Mouse (Mus musculus): ENCODE results near the gene Etv5. TPM values are rescaled to one million over a fixed set of nuclear protein-coding genes. Genes with fewer than 3 reads are reported as not detected.

Gene Etv5
- 34.5 and 45.8 TPM in 2 replicates for polyA plus RNA-seq (2016; fragmentation: Nextera tagmentation; extraction: Ambion mirVana)

DNA sequence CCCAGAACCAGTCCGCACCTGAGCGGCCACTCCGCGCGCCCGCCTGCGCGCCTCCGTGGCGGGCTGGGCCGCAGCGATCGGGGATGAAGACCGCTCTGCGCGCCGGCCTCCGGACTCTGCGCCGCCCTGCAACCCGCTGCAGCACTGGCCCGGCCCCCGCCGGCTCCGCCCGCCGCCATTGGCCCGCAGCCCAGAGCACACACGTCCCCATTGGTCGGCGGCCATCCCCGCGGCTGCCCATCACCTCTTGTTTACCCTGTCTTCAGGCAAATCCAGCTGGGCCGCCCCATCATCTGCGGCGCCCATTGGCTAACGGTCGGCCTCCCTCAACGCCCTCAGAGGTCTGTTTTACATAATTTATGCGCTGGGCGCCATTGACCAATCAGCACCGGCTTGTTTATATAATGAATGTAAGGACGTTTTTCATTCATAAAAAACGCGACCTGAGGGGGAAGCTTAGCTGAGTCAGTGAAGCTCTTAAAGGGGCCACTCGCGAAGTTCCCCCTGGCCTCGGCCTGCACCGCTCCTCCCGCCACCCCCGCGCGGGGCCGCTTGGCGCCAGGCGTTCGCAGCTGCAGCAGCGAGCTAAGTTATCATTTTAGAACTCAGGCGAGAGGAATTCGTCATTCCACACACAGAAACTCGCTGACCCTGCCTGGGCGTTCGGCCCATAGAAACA lies at the start of gene Etv5:
Gene Etv5 (minus strand): TSS at position 221 of the 679 bp plus-strand sequence.
- Histone ChIP-seq H3K27ac (peak within 1 kb of the TSS; percentile 90), H3K9me3 (no peaks in the 10 kb centered on the region), H3K36me3 (replicated peaks) (peaks cover 8% of the 10 kb centered on the region; the same call in 1 of the 2 replicates), H3K27me3 (ENCODE audit: poor library complexity, severe bottlenecking) (peaks cover 80% of the 10 kb centered on the region), H3K4me3 (peak within 1 kb of the TSS; percentile 84), H3K4me1 (peaks cover 70% of the 10 kb centered on the region)
- DNase-seq (ENCODE audit: extremely low spot score, low spot score), result peak; percentile 98
- WGBS, result under 1% methylated on average over 63 of the region's 63 CpGs

DNA sequence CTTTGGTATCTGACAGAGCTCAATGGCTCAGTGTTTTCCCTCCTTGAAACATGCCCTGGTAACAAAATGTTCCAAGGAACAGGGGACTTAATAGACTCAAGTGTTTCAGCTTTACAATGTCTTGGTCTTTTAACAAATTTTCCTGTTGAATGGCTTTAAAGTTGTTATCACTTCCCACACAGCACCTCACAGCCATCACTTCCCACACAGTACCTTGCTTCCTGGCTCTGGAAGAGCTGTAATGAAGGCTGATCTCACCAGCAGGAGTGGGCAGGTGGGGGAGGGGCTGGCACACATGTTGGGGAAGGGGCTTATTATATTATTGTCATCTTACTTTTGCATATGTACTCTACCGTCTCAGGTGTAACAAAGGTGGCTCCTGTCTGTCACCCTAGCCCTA lies 44.4 kb upstream of the Etv5 start:
- WGBS, result 89% methylated on average over 1 of the region's 1 CpGs
- Histone ChIP-seq H3K27ac (no peak overlapping the region), H3K27me3 (ENCODE audit: poor library complexity, severe bottlenecking) (no peaks in the 10 kb centered on the region), H3K36me3 (replicated peaks) (no peaks in the 10 kb centered on the region), H3K9me3 (no peaks in the 10 kb centered on the region), H3K4me3 (no peak overlapping the region), H3K4me1 (peaks cover 10% of the 10 kb centered on the region)
- DNase-seq (ENCODE audit: extremely low spot score, low spot score), result no peak

DNA sequence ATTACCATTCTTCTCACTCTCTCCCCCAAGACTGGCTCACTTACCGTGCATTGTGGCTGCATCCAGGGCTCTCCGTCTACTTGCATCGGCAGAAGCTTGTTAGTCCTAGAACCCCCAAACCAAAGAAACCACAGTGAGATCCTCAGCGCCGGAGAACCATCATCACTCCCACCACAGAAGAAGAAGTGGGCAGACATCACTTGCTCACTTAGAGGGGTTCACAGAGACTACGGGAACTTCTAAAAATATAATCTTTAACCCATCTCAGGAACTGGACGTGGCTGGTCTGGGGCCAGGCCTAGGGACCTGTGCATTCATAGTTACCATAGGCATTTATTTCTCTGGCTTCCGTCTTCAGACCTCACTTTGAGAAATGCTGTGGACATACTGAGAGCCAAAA lies 39.8 kb upstream of the Etv5 start:
- 96% methylated on average over 8 of the region's 8 CpGs for WGBS
- peaks cover 10% of the 10 kb centered on the region for H3K4me1 ChIP-seq
- no peak overlapping the region for H3K27ac ChIP-seq
- H3K27me3 ChIP-seq (ENCODE audit: poor library complexity, severe bottlenecking), result no peaks in the 10 kb centered on the region
- no peaks in the 10 kb centered on the region for H3K9me3 ChIP-seq
- H3K36me3 ChIP-seq (replicated peaks), result no peaks in the 10 kb centered on the region
- no peak overlapping the region for H3K4me3 ChIP-seq
- DNase-seq (ENCODE audit: extremely low spot score, low spot score), result no peak

DNA sequence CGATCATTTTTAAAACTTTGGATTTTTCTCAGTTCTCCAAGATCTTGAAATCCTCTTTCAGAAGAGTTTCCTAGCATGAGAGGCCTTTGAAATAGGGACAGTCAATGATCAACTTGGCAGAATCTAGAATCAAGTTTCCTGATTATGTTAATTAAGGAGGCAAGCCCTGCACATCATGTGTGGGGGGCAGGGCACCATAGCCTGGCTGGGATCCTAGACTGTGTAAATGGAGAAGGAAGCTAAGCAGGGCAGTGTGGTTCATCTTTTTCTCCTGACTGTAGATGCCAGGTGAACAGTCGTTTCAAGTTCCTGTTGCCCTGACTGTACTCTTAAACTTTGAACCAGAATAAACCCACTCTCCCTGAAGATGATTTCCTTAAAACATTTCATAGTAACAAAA lies 32.2 kb upstream of the Etv5 start:
- Histone ChIP-seq H3K4me3 (no peak overlapping the region), H3K27me3 (ENCODE audit: poor library complexity, severe bottlenecking) (no peaks in the 10 kb centered on the region), H3K4me1 (no peaks in the 10 kb centered on the region), H3K27ac (no peak overlapping the region), H3K36me3 (replicated peaks) (no peaks in the 10 kb centered on the region), H3K9me3 (no peaks in the 10 kb centered on the region)
- 89% methylated on average over 2 of the region's 2 CpGs for WGBS
- DNase-seq (ENCODE audit: extremely low spot score, low spot score), result no peak

DNA sequence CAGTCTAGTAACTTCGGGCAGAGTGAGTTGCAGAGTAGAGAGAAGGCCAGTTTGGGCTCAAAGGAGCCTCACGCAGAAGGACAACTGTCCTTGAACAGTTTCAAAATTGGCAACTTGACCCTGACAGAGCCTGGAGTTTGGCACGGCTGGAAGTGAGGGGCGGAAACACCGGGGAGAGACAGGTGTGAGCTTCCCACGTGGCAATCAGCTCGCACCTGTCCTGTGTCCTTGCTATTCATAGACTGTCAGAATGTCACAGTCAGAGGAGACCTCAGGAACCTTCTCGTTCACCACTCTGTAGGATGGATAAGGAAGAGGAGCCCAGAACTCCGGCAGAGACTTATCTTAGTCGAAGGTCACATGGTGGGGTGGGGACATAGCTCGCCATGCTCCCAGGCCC lies 29.9 kb upstream of the Etv5 start:
- no peaks in the 10 kb centered on the region for H3K27me3 ChIP-seq (ENCODE audit: poor library complexity, severe bottlenecking)
- WGBS, result 88% methylated on average over 11 of the region's 11 CpGs
- no peak overlapping the region for H3K4me3 ChIP-seq
- H3K4me1 ChIP-seq, result no peaks in the 10 kb centered on the region
- DNase-seq (ENCODE audit: extremely low spot score, low spot score), result no peak
- H3K9me3 ChIP-seq, result no peaks in the 10 kb centered on the region
- no peaks in the 10 kb centered on the region for H3K36me3 ChIP-seq (replicated peaks)
- no peak overlapping the region for H3K27ac ChIP-seq

DNA sequence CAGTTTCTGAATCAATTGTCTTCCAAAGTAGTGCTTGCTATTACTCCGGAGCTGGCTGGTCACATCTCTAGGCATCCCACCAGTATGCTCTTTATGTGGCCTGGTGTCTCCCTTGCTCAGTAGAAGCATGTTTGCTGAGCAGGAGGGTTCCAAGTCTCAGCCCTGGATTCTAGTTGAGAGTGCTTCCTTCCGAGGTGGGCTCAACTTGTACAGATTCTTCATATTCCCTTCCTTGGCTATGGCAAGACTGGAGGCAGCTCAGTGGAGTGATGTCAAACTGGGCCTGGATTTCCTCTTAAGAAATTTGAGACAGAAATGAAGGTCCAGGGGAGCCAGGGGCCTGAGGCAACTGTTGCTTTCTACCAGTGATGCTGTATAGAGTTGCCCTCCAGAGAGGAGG lies 27.6 kb upstream of the Etv5 start:
- no peak overlapping the region for H3K4me3 ChIP-seq
- no peak for DNase-seq (ENCODE audit: extremely low spot score, low spot score)
- 93% methylated on average over 2 of the region's 2 CpGs for WGBS

DNA sequence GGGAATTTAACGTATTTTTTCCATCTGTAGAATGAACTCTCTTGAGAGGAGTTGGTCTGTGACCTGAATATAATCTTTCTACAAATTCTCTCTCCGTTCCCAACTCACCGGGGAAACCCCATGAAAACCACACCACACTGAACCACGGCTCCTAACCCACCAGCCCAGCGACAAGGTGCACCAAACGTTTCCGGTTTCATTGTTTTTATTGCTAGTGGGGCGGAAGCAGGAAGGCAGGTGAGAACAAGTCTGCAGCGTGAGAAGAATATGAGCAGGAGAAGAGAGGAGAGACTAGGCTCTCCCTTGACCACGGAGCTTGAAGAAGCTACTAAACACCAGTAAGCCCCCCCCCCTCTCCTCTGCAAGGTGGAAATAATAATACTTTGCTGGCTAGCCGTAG lies 26.9 kb upstream of the Etv5 start:
- H3K27ac ChIP-seq, result no peak overlapping the region
- H3K36me3 ChIP-seq (replicated peaks), result no peaks in the 10 kb centered on the region
- H3K27me3 ChIP-seq (ENCODE audit: poor library complexity, severe bottlenecking), result no peaks in the 10 kb centered on the region
- peaks cover 3% of the 10 kb centered on the region; the same call in 1 of the 2 replicates for H3K4me1 ChIP-seq
- H3K4me3 ChIP-seq, result no peak overlapping the region
- no peak for DNase-seq (ENCODE audit: extremely low spot score, low spot score)
- 87% methylated on average over 11 of the region's 11 CpGs for WGBS
- no peaks in the 10 kb centered on the region for H3K9me3 ChIP-seq

More for the DNA sequence above, 27.6 kb upstream of the Etv5 start:
- no peaks in the 10 kb centered on the region for H3K27me3 ChIP-seq (ENCODE audit: poor library complexity, severe bottlenecking)
- no peaks in the 10 kb centered on the region for H3K9me3 ChIP-seq
- H3K4me1 ChIP-seq, result peaks cover 3% of the 10 kb centered on the region; the same call in 1 of the 2 replicates
- no peaks in the 10 kb centered on the region for H3K36me3 ChIP-seq (replicated peaks)
- no peak overlapping the region for H3K27ac ChIP-seq

DNA sequence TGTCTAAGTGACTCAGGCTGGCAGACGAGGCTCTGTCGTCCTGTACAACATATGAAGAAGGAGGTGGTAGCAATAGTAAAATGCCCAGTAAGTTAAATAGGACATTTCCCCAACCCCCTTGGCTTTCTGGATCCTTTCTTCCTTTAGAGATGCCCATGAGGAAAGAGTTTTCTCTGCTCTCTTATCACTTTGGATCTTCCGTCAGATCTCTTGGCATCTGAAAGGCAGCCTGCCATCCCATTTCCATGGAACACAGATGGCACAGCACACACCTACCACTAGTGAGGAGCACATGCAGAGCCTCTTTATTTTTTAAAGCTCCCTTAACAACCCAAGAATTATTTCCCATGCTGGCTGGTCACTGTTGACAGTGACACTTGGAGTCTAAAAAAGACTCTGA lies 22.7 kb upstream of the Etv5 start:
- no peak overlapping the region for H3K4me3 ChIP-seq
- no peaks in the 10 kb centered on the region for H3K27me3 ChIP-seq (ENCODE audit: poor library complexity, severe bottlenecking)
- 86% methylated on average over 3 of the region's 3 CpGs for WGBS
- no peaks in the 10 kb centered on the region for H3K36me3 ChIP-seq (replicated peaks)
- DNase-seq (ENCODE audit: extremely low spot score, low spot score), result no peak
- no peak overlapping the region for H3K27ac ChIP-seq
- H3K4me1 ChIP-seq, result peaks cover 3% of the 10 kb centered on the region; the same call in 1 of the 2 replicates
- no peaks in the 10 kb centered on the region for H3K9me3 ChIP-seq

DNA sequence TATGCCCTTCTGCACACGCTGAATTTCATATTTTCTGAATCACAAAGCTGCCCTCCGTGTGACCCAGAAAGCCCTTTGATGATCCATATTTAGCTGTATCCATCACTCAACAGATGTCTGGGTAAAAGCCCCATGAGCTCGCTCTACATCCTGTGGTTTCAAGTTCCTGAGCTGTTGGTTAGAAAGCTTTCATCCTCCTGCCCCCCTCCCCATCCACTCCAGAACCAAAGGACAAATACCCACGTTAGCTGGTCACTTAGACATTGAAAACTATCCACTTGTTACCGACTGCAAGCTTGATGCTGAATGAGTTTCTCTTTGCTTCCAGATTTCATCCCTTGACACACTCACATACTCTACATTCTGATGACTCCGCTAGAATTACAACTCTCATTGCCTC lies 22.2 kb upstream of the Etv5 start:
- Histone ChIP-seq H3K27me3 (ENCODE audit: poor library complexity, severe bottlenecking) (no peaks in the 10 kb centered on the region), H3K36me3 (replicated peaks) (no peaks in the 10 kb centered on the region), H3K4me1 (peaks cover 5% of the 10 kb centered on the region; the same call in 1 of the 2 replicates), H3K4me3 (no peak overlapping the region), H3K9me3 (no peaks in the 10 kb centered on the region), H3K27ac (no peak overlapping the region)
- WGBS, result 80% methylated on average over 6 of the region's 6 CpGs
- no peak for DNase-seq (ENCODE audit: extremely low spot score, low spot score)

DNA sequence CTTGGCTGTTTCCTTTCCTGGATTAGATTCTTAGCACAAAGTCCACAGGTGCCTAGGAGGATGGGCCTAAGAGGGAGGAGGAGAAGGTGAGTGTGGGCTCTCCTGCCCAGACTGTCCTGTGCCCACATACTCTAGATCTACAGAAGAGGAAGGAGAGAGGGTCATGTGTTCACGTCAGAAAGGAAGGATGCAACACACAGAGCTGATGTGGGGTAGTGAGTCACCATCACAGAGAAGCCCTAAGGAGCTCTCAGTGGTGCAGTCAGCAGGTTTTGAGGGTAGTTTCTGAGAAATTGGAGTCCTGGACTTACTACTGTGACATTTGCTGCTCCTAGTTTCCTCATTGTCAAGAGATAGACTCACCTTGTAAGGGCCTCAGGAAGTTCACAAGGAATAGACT lies 21.4 kb upstream of the Etv5 start:
- Histone ChIP-seq H3K27ac (no peak overlapping the region), H3K27me3 (ENCODE audit: poor library complexity, severe bottlenecking) (no peaks in the 10 kb centered on the region), H3K4me1 (peaks cover 13% of the 10 kb centered on the region), H3K4me3 (no peak overlapping the region), H3K36me3 (replicated peaks) (no peaks in the 10 kb centered on the region), H3K9me3 (no peaks in the 10 kb centered on the region)
- 80% methylated on average over 1 of the region's 1 CpGs for WGBS
- no peak for DNase-seq (ENCODE audit: extremely low spot score, low spot score)

DNA sequence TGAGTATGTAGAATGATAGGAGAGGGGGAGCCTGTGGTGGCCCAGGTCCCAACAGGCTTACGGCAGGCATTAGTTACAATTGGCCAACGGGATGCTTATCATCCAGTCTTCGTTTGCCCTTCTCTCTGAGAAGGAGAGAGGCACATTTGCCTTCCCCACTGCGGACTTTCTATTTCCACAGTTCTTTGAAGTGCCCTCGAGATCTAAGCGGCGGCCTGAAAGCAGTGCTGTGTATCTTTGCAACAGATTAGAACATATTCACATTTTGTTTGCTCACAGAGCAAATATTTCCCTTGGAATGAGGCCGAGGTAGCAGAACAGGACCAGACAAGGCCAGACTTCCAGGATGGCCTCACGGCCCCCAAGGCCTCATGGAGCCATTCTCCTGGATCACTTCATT lies 12.6 kb upstream of the Etv5 start:
- WGBS, result 88% methylated on average over 9 of the region's 9 CpGs
- Histone ChIP-seq H3K36me3 (replicated peaks) (no peaks in the 10 kb centered on the region), H3K27ac (no peak overlapping the region), H3K27me3 (ENCODE audit: poor library complexity, severe bottlenecking) (no peaks in the 10 kb centered on the region), H3K9me3 (no peaks in the 10 kb centered on the region), H3K4me1 (peaks cover 14% of the 10 kb centered on the region), H3K4me3 (no peak overlapping the region)
- DNase-seq (ENCODE audit: extremely low spot score, low spot score), result no peak

DNA sequence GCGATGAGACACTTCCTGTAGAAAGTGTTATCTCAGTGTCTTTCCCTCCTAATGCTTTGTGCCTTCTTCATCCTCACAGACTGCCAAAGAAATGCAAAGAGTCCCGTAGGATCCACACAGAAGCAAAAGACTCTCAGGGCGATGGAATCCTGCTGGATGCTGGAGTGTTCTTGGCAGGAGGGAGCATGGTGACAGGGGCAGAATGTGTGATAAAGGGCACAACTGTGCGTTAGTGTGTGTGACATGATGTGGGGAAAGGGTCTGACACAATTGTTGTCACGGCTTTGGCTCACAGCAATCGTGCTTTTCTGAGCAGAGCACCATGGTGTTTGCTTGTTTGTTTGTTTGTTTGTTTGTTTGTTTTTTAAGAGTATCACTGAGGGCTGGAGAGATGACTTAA lies 8.6 kb upstream of the Etv5 start:
- no peaks in the 10 kb centered on the region for H3K9me3 ChIP-seq
- DNase-seq (ENCODE audit: extremely low spot score, low spot score), result no peak
- no peak overlapping the region for H3K4me3 ChIP-seq
- peaks cover 13% of the 10 kb centered on the region for H3K4me1 ChIP-seq
- 89% methylated on average over 6 of the region's 6 CpGs for WGBS
- H3K36me3 ChIP-seq (replicated peaks), result no peaks in the 10 kb centered on the region
- H3K27ac ChIP-seq, result no peak overlapping the region
- peaks cover 17% of the 10 kb centered on the region for H3K27me3 ChIP-seq (ENCODE audit: poor library complexity, severe bottlenecking)

DNA sequence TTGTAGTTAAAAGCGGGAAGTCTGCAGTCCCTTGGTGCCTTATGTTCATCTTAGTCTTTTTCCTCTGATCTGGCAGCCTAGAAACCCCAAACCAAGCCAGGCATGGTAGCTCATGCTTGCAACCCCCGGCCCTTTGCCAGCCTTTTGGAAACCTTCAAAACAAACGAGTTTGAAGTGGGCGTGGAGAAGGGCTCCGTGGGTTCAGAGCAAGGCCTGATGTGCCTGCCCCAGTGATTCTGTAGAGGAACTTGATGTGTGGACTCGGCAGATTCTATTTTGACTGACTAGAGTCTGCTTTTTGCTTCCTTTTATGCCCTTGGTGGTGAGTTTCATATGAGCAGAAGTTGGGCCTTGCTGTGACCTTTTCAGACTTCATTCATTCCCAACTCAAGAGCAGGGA lies 5.3 kb upstream of the Etv5 start:
- Histone ChIP-seq H3K9me3 (no peaks in the 10 kb centered on the region), H3K27ac (no peak overlapping the region), H3K4me1 (peaks cover 42% of the 10 kb centered on the region), H3K27me3 (ENCODE audit: poor library complexity, severe bottlenecking) (peaks cover 46% of the 10 kb centered on the region), H3K4me3 (no peak overlapping the region), H3K36me3 (replicated peaks) (no peaks in the 10 kb centered on the region)
- DNase-seq (ENCODE audit: extremely low spot score, low spot score), result no peak
- 71% methylated on average over 6 of the region's 6 CpGs for WGBS

DNA sequence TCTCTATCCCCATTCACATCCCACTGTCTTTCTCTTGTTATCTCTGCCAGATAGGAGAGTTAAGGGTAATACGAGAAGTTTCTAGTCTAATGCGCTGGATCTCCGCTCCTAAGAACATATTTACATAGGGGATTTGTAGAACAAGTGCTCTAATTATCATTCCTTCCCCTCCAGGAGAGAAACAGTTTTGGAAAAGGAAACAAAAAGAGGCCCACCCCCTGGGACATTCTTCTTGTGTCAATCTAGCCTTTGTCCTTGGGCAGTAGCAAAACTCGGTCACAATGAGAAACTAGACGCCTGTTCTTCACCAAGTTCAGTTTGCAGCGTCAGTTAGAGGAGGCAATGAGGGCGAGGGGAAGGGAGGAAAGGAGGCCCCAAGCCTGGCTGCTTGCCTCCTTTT lies 2.7 kb upstream of the Etv5 start:
- Histone ChIP-seq H3K4me1 (peaks cover 58% of the 10 kb centered on the region), H3K9me3 (no peaks in the 10 kb centered on the region), H3K4me3 (no peak overlapping the region), H3K27me3 (ENCODE audit: poor library complexity, severe bottlenecking) (peaks cover 56% of the 10 kb centered on the region), H3K27ac (no peak overlapping the region), H3K36me3 (replicated peaks) (no peaks in the 10 kb centered on the region)
- no peak for DNase-seq (ENCODE audit: extremely low spot score, low spot score)
- WGBS, result 25% methylated on average over 7 of the region's 7 CpGs
